Mouse (Mus musculus) left cerebral cortex, postnatal 36 days (tissue): ENCODE results near the gene Mctp2. TPM values are rescaled to one million over a fixed set of nuclear protein-coding genes. Genes with fewer than 3 reads are reported as not detected.

ENCODE experiments used
- DNase-seq, 2 experiments: peaks; one replicate each; pipeline ENCODE4 v3.0.0; 2021 to 2022; ENCODE audit warnings: low spot score in 2 of 2, mixed read lengths in 1 of 2
- intact Hi-C: fragments of 180-260 bp; cut with DNase I; formaldehyde crosslinking; loops from one replicate; pipeline ENCODE4 v1.15.1; 2025
- total RNA-seq, 2 experiments: library from RNA; stranded (reverse); gene quantifications; 2 replicates each; pipeline ENCODE4 v1.2.3; 2021

Mctp2 gene
- total RNA-seq, 2 experiments from 2014 or later = 1.9 to 2.2 TPM

- DNase-seq = no peak
- intact Hi-C loops = no loop called here
Observed at GRCm38 (mm10) chr7:72206841-72207240, 99.6 kb downstream of the Mctp2 start.

- DNase-seq = no peak
- intact Hi-C loops = no loop called here
Observed at GRCm38 (mm10) chr7:72195709-72196108, 110.7 kb downstream of the Mctp2 start.

- intact Hi-C loops = no loop called here
- no peak for DNase-seq
Observed at GRCm38 (mm10) chr7:72193304-72193703, 113.1 kb downstream of the Mctp2 start.

- DNase-seq = no peak
- intact Hi-C loops = no loop called here
Observed at GRCm38 (mm10) chr7:72181651-72182050, 124.8 kb downstream of the Mctp2 start.

- intact Hi-C loops = no loop called here
- no peak for DNase-seq
Observed at GRCm38 (mm10) chr7:72169320-72169719, 137.1 kb downstream of the Mctp2 start.

- DNase-seq = no peak
- intact Hi-C loops = no loop called here
Observed at GRCm38 (mm10) chr7:72165726-72166701, 140.4 kb downstream of the Mctp2 start.

- intact Hi-C loops = no loop called here
Observed at GRCm38 (mm10) chr7:72162256-72162655, 144.2 kb downstream of the Mctp2 start.

GRCm38 (mm10) chr7:72159513-72160063 lies 146.8 kb downstream of the Mctp2 start:
- intact Hi-C loops = no loop called here
- DNase-seq = no peak

More at GRCm38 (mm10) chr7:72162256-72162655, 144.2 kb downstream of the Mctp2 start:
- DNase-seq = no peak

GRCm38 (mm10) chr7:72150799-72151708 lies 155.4 kb downstream of the Mctp2 start:
- intact Hi-C loops = no loop called here

GRCm38 (mm10) chr7:72149073-72149472 lies 157.3 kb downstream of the Mctp2 start:
- DNase-seq = peak in 1 of 2 experiments; percentile 12
- intact Hi-C loops = loop anchor here (2.0 to 10.0 kb wide), 3 partner anchors 213 to 736 kb away; no protein-coding TSS in a partner anchor

More at GRCm38 (mm10) chr7:72150799-72151708, 155.4 kb downstream of the Mctp2 start:
- DNase-seq = no peak

- DNase-seq = no peak
- intact Hi-C loops = loop anchor here (5.0 to 10.0 kb wide), 2 partner anchors 215 to 262 kb away; no protein-coding TSS in a partner anchor
Observed at GRCm38 (mm10) chr7:72146849-72147248, 159.6 kb downstream of the Mctp2 start.

GRCm38 (mm10) chr7:72145726-72146520 lies 160.5 kb downstream of the Mctp2 start:
- intact Hi-C loops = loop anchor here (5.0 to 10.0 kb wide), 2 partner anchors 216 to 261 kb away; no protein-coding TSS in a partner anchor
- no peak for DNase-seq

- intact Hi-C loops = no loop called here
- DNase-seq = no peak
Observed at GRCm38 (mm10) chr7:72138701-72139100, 167.7 kb downstream of the Mctp2 start.

GRCm38 (mm10) chr7:72120986-72121385 lies 185.4 kb downstream of the Mctp2 start:
- DNase-seq = no peak
- intact Hi-C loops = no loop called here

- DNase-seq = no peak
- intact Hi-C loops = no loop called here
Observed at GRCm38 (mm10) chr7:72119713-72120112, 186.7 kb downstream of the Mctp2 start.

GRCm38 (mm10) chr7:72117376-72118077 lies 188.9 kb downstream of the Mctp2 start:
- no peak for DNase-seq
- intact Hi-C loops = no loop called here

- DNase-seq = no peak
- intact Hi-C loops = no loop called here
Observed at GRCm38 (mm10) chr7:72115073-72115472, 191.3 kb downstream of the Mctp2 start.

GRCm38 (mm10) chr7:72110578-72110977 lies 195.8 kb downstream of the Mctp2 start:
- no peak for DNase-seq
- intact Hi-C loops = no loop called here
